ENCODE assay signal across 9 mouse cellular contexts in the genomic region with DNA sequence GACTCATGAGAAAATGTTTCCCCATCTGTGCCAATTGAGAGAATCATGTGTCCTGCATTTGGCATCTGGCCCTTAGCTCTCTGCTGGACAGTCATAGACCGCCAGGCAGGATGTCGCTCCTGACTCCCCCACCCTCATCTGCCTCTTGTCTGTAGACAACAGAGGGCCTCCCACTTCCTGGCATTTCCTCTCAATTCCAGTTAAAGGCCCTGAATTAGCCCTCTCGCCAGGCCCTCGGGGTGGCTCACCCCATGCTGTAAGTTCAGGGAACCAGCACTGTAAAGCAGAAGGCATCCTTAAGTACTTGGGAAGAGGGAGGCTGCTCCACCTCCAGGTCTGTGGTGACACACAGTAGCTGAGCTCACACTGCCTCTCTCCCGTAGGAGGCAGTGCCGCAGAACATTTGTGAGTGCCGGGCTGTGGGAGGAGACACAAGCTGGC. TPM values are rescaled to one million over a fixed set of nuclear protein-coding genes. Genes with fewer than 3 reads are reported as not detected.
DNase-seq lines count a peak whose midpoint lies in the region; ATAC-seq and TF ChIP-seq lines count a peak whose summit lies in the region.
"Had no signal": no experiment of that assay in that cellular context is flagged by ENCODE, and none has a peak within 500 bp of the region (broad histone marks: within the 10 kb centered on the region; RNA-seq: fewer than 3 reads in every experiment).

No protein-coding gene starts in this region.

- H3K4me3 ChIP-seq in midbrain, postnatal 0 days (ENCODE audit: low read depth, low read length) = no peak overlapping the region
- no peak overlapping the region for H3K4me3 ChIP-seq in midbrain, embryonic 15.5 days
- H3K4me3 ChIP-seq in heart, embryonic 10.5 days = no peak overlapping the region
- no peak overlapping the region for H3K4me3 ChIP-seq in kidney, embryonic 15.5 days (replicated peaks)
- H3K4me3 ChIP-seq in liver, embryonic 13.5 days (replicated peaks) = no peak overlapping the region
- H3K4me3 ChIP-seq: limb, embryonic 13.5 days had no signal

- WGBS in midbrain, postnatal 0 days = 27% methylated on average over 7 of the region's 7 CpGs
- WGBS in midbrain, embryonic 15.5 days = 31% methylated on average over 7 of the region's 7 CpGs
- WGBS in heart, embryonic 10.5 days = 19% methylated on average over 7 of the region's 7 CpGs
- 7% methylated on average over 7 of the region's 7 CpGs for WGBS in kidney, embryonic 15.5 days
- 16% methylated on average over 7 of the region's 7 CpGs for WGBS in liver, embryonic 13.5 days (ENCODE audit: insufficient replicate concordance)

- DNase-seq in midbrain, postnatal 0 days (ENCODE audit: low spot score) = peak; percentile 50
- DNase-seq in heart, embryonic 10.5 days (ENCODE audit: low spot score) = peak; percentile 81
- peak; percentile 15 for DNase-seq in liver, embryonic 13.5 days
- peak; percentile 40 for DNase-seq in right cerebral cortex, postnatal 14 days
- DNase-seq in thymus, adult 18-20 months = no peak

- no peaks in the 10 kb centered on the region for H3K27me3 ChIP-seq in midbrain, postnatal 0 days (ENCODE audit: insufficient read depth, low read length)
- no peaks in the 10 kb centered on the region for H3K27me3 ChIP-seq in midbrain, embryonic 15.5 days (replicated peaks)
- peaks cover 12% of the 10 kb centered on the region; the same call in 1 of the 2 replicates for H3K27me3 ChIP-seq in heart, embryonic 10.5 days (ENCODE audit: insufficient read depth, poor library complexity, severe bottlenecking)
- H3K27me3 ChIP-seq in kidney, embryonic 15.5 days = 0 out of 2 replicates have a peak, but pooled peaks cover 4% of the 10 kb centered on the region
- peaks cover 8% of the 10 kb centered on the region for H3K27me3 ChIP-seq in liver, embryonic 13.5 days
- H3K27me3 ChIP-seq: limb, embryonic 13.5 days had no signal

- no peaks in the 10 kb centered on the region for H3K4me1 ChIP-seq in midbrain, postnatal 0 days (ENCODE audit: insufficient read depth, low read length)
- H3K4me1 ChIP-seq in midbrain, embryonic 15.5 days = no peaks in the 10 kb centered on the region
- peaks cover 19% of the 10 kb centered on the region; the same call in 1 of the 2 replicates for H3K4me1 ChIP-seq in heart, embryonic 10.5 days
- H3K4me1 ChIP-seq in kidney, embryonic 15.5 days = peaks cover 11% of the 10 kb centered on the region
- H3K4me1 ChIP-seq in liver, embryonic 13.5 days (replicated peaks) = peaks cover 35% of the 10 kb centered on the region

- H3K9ac ChIP-seq in midbrain, postnatal 0 days (replicated peaks; ENCODE audit: low read length, poor library complexity, severe bottlenecking) = no peak overlapping the region
- H3K9ac ChIP-seq in midbrain, embryonic 15.5 days = no peak overlapping the region
- no peak overlapping the region for H3K9ac ChIP-seq in kidney, embryonic 15.5 days
- no peak overlapping the region for H3K9ac ChIP-seq in liver, embryonic 13.5 days
- H3K9ac ChIP-seq: limb, embryonic 13.5 days had no signal

- H3K9me3 ChIP-seq in midbrain, postnatal 0 days (ENCODE audit: low read length) = no peaks in the 10 kb centered on the region
- H3K9me3 ChIP-seq in midbrain, embryonic 15.5 days = no peaks in the 10 kb centered on the region
- no peaks in the 10 kb centered on the region for H3K9me3 ChIP-seq in heart, embryonic 10.5 days
- no peaks in the 10 kb centered on the region for H3K9me3 ChIP-seq in kidney, embryonic 15.5 days (replicated peaks)
- H3K9me3 ChIP-seq in liver, embryonic 13.5 days (replicated peaks) = no peaks in the 10 kb centered on the region
- H3K9me3 ChIP-seq: limb, embryonic 13.5 days had no signal

- no peaks in the 10 kb centered on the region for H3K36me3 ChIP-seq in midbrain, postnatal 0 days (ENCODE audit: insufficient read depth, low read length)
- no peaks in the 10 kb centered on the region for H3K36me3 ChIP-seq in midbrain, embryonic 15.5 days (replicated peaks)
- H3K36me3 ChIP-seq in heart, embryonic 10.5 days = no peaks in the 10 kb centered on the region
- no peaks in the 10 kb centered on the region for H3K36me3 ChIP-seq in kidney, embryonic 15.5 days
- H3K36me3 ChIP-seq in liver, embryonic 13.5 days = no peaks in the 10 kb centered on the region
- H3K36me3 ChIP-seq: limb, embryonic 13.5 days had no signal

- H3K27ac ChIP-seq in midbrain, postnatal 0 days (ENCODE audit: low read depth, low read length) = no peak overlapping the region
- no peak overlapping the region for H3K27ac ChIP-seq in midbrain, embryonic 15.5 days
- H3K27ac ChIP-seq in heart, embryonic 10.5 days = peak overlapping the region; percentile 75
- H3K27ac ChIP-seq in kidney, embryonic 15.5 days = peak overlapping the region; percentile 60
- peak overlapping the region; percentile 6; the same call in 1 of the 2 replicates for H3K27ac ChIP-seq in liver, embryonic 13.5 days
- H3K27ac ChIP-seq: limb, embryonic 13.5 days had no signal

- peak; percentile 36 for TF ChIP-seq CTCF in midbrain, postnatal 0 days (IDR thresholded peaks at IDR 0.05)

- no peak for ATAC-seq in midbrain, postnatal 0 days (ENCODE audit: low FRiP score)
- ATAC-seq in midbrain, embryonic 15.5 days (replicated peaks) = no peak
- peak; percentile 67 for ATAC-seq in common myeloid progenitor, adult 5-6 weeks (replicated peaks; ENCODE audit: low read depth, poor library complexity, severe bottlenecking)
- peak; percentile 89 for ATAC-seq in kidney, embryonic 15.5 days (replicated peaks; ENCODE audit: low FRiP score)
- peak; percentile 77 for ATAC-seq in liver, embryonic 13.5 days (ENCODE audit: low read depth)

- H3K4me2 ChIP-seq in midbrain, postnatal 0 days (ENCODE audit: low read depth, low read length, poor library complexity, severe bottlenecking) = no peak overlapping the region
- H3K4me2 ChIP-seq in midbrain, embryonic 15.5 days = no peak overlapping the region
- peak overlapping the region; percentile 17; the same call in 1 of the 2 replicates for H3K4me2 ChIP-seq in kidney, embryonic 15.5 days
- H3K4me2 ChIP-seq in liver, embryonic 13.5 days = no peak overlapping the region
- H3K4me2 ChIP-seq: limb, embryonic 13.5 days had no signal

RNA-seq across cellular contexts. Expression of gene Gucy2g, which starts 3.8 kb away (rescaled TPM):
- total RNA-seq in midbrain, postnatal 0 days (2014; rRNA removed) = not detected in 2 replicates
- polyA plus RNA-seq in midbrain, postnatal 0 days (2015; fragmentation: Nextera tagmentation; extraction: Ambion mirVana) = not detected in 2 replicates
- not detected in 2 replicates for polyA plus RNA-seq in midbrain, embryonic 15.5 days (2015; fragmentation: Nextera tagmentation; extraction: Ambion mirVana)
- 0.05 TPM in 1 of 2 replicates, not detected in the other for total RNA-seq in common myeloid progenitor, adult 5-6 weeks (2017)
- polyA plus RNA-seq in heart, embryonic 10.5 days (2016; fragmentation: Nextera tagmentation; extraction: Ambion mirVana) = 0.04 TPM in 1 of 2 replicates, not detected in the other
- polyA plus RNA-seq in kidney, embryonic 15.5 days (2015; fragmentation: Nextera tagmentation; extraction: Ambion mirVana) = 0.04 and 0.05 TPM in 2 replicates
- not detected in 2 replicates for polyA plus RNA-seq in liver, embryonic 13.5 days (2015; fragmentation: Nextera tagmentation; extraction: Ambion mirVana)
- polyA plus RNA-seq: limb, embryonic 13.5 days had no signal

RNA-seq across cellular contexts. Expression of gene Acsl5, which starts 6.9 kb away (rescaled TPM):
- 15.1 and 18.0 TPM in 2 replicates for total RNA-seq in midbrain, postnatal 0 days (2014; rRNA removed)
- polyA plus RNA-seq in midbrain, postnatal 0 days (2015; fragmentation: Nextera tagmentation; extraction: Ambion mirVana) = 12.7 and 13.9 TPM in 2 replicates
- polyA plus RNA-seq in midbrain, embryonic 15.5 days (2015; fragmentation: Nextera tagmentation; extraction: Ambion mirVana) = 13.4 and 15.7 TPM in 2 replicates
- 149 and 265 TPM in 2 replicates for total RNA-seq in common myeloid progenitor, adult 5-6 weeks (2017)
- 33.7 and 42.3 TPM in 2 replicates for polyA plus RNA-seq in heart, embryonic 10.5 days (2016; fragmentation: Nextera tagmentation; extraction: Ambion mirVana)
- 50.3 and 51.2 TPM in 2 replicates for polyA plus RNA-seq in kidney, embryonic 15.5 days (2015; fragmentation: Nextera tagmentation; extraction: Ambion mirVana)
- 116 and 134 TPM in 2 replicates for polyA plus RNA-seq in liver, embryonic 13.5 days (2015; fragmentation: Nextera tagmentation; extraction: Ambion mirVana)

Comparison
In these comparisons a context has a peak if more than half of its experiments do, and no peak if none do; other contexts are left out.
1. ATAC-seq: peak in common myeloid progenitor, adult 5-6 weeks (single experiment), kidney, embryonic 15.5 days (single experiment) and liver, embryonic 13.5 days (single experiment); none in midbrain, postnatal 0 days (single experiment) and midbrain, embryonic 15.5 days (single experiment).
2. DNase-seq: peak in midbrain, postnatal 0 days (single experiment), heart, embryonic 10.5 days (single experiment), liver, embryonic 13.5 days (single experiment) and right cerebral cortex, postnatal 14 days (single experiment); none in thymus, adult 18-20 months (0 of 2).
3. H3K27ac ChIP-seq: peak in heart, embryonic 10.5 days (single experiment), kidney, embryonic 15.5 days (single experiment) and liver, embryonic 13.5 days (single experiment); none in midbrain, postnatal 0 days (single experiment) and midbrain, embryonic 15.5 days (single experiment).